ENCODE assay signal across 31 mouse cellular contexts in the genomic region with DNA sequence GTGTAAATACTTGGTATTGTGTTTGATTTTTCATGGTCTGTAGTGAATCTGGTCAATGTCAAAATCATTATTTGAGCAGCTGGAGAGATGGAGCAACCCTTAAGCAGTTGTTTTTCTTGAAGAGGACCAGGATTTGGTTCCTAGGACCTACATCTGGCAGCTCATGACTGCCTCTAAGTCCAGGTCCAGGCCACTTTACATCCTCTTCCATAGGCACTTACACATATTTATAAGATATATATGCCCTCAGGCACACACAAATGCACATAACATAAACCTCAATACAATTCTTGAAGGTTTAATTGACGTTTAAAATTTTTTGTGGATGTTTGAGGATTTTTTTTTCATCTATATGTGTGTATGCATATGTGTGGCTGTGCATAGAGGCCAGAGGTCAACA.
"Had no signal": no experiment of that assay in that cellular context is flagged by ENCODE, and none has a peak within 500 bp of the region (broad histone marks: within the 10 kb centered on the region; RNA-seq: fewer than 3 reads in every experiment).

No protein-coding gene starts in this region.

- H3K4me1 ChIP-seq: limb, embryonic 12.5 days; limb, embryonic 15.5 days; liver, embryonic 12.5 days; liver, embryonic 13.5 days; liver, embryonic 15.5 days; lung, embryonic 15.5 days; megakaryocyte, embryonic 14.5 days; midbrain, embryonic 10.5 days; midbrain, embryonic 12.5 days; midbrain, embryonic 13.5 days; midbrain, embryonic 15.5 days; neural tube, embryonic 12.5 days had no signal

- ATAC-seq: liver, embryonic 12.5 days; liver, postnatal 0 days; lung, postnatal 0 days; midbrain, embryonic 13.5 days; midbrain, embryonic 15.5 days; midbrain, embryonic 16.5 days had no signal

- H3K9ac ChIP-seq: limb, embryonic 12.5 days; limb, embryonic 15.5 days; liver, embryonic 12.5 days; liver, embryonic 13.5 days; liver, embryonic 14.5 days; liver, embryonic 15.5 days; liver, postnatal 0 days; lung, embryonic 14.5 days; lung, embryonic 15.5 days; midbrain, embryonic 12.5 days; midbrain, embryonic 13.5 days; midbrain, embryonic 15.5 days; neural tube, embryonic 12.5 days had no signal

- H3K9me3 ChIP-seq: limb, embryonic 12.5 days; limb, embryonic 15.5 days; liver, embryonic 12.5 days; liver, embryonic 13.5 days; liver, embryonic 15.5 days; lung, embryonic 15.5 days; megakaryocyte, embryonic 14.5 days; midbrain, embryonic 10.5 days; midbrain, embryonic 12.5 days; midbrain, embryonic 13.5 days; midbrain, embryonic 15.5 days; neural tube, embryonic 12.5 days had no signal

- H3K36me3 ChIP-seq: limb, embryonic 12.5 days; limb, embryonic 15.5 days; liver, embryonic 12.5 days; liver, embryonic 13.5 days; liver, embryonic 15.5 days; lung, embryonic 15.5 days; midbrain, embryonic 10.5 days; midbrain, embryonic 12.5 days; midbrain, embryonic 13.5 days; midbrain, embryonic 15.5 days; neural tube, embryonic 12.5 days had no signal

- DNase-seq: left cerebral cortex, postnatal 4 days; liver; liver, embryonic 13.5 days; liver, postnatal 0 days; lung, adult 18-20 months; lung, adult 2 months; lung, embryonic 14.5 days; lung, postnatal 10 days; lung, postnatal 14 days; lung, postnatal 36 days; lung, postnatal 4 days; midbrain, embryonic 14.5 days had no signal

- H3K27me3 ChIP-seq: limb, embryonic 12.5 days; limb, embryonic 15.5 days; liver, embryonic 12.5 days; liver, embryonic 13.5 days; liver, embryonic 15.5 days; lung, embryonic 15.5 days; megakaryocyte, embryonic 14.5 days; midbrain, embryonic 12.5 days; midbrain, embryonic 13.5 days; midbrain, embryonic 15.5 days; neural tube, embryonic 12.5 days had no signal

- H3K4me2 ChIP-seq: limb, embryonic 12.5 days; limb, embryonic 15.5 days; liver, embryonic 11.5 days; liver, embryonic 12.5 days; liver, embryonic 13.5 days; liver, embryonic 15.5 days; lung, embryonic 14.5 days; lung, embryonic 15.5 days; midbrain, embryonic 11.5 days; midbrain, embryonic 12.5 days; midbrain, embryonic 13.5 days; midbrain, embryonic 15.5 days; neural tube, embryonic 12.5 days had no signal

- H3K4me3 ChIP-seq: left cerebral cortex, adult 2 months; limb, embryonic 12.5 days; limb, embryonic 15.5 days; liver, embryonic 12.5 days; liver, embryonic 13.5 days; liver, embryonic 15.5 days; lung, embryonic 15.5 days; megakaryocyte, embryonic 14.5 days; midbrain, embryonic 10.5 days; midbrain, embryonic 12.5 days; midbrain, embryonic 13.5 days; midbrain, embryonic 15.5 days; myocyte; neural tube, embryonic 12.5 days had no signal

- H3K27ac ChIP-seq: left cerebral cortex, adult 2 months; limb, embryonic 12.5 days; limb, embryonic 15.5 days; liver, embryonic 12.5 days; liver, embryonic 13.5 days; liver, embryonic 14.5 days; liver, embryonic 15.5 days; lung, embryonic 15.5 days; macrophage; midbrain, embryonic 10.5 days; midbrain, embryonic 12.5 days; midbrain, embryonic 13.5 days; midbrain, embryonic 15.5 days; neural tube, embryonic 12.5 days had no signal
